Mouse (Mus musculus) cerebellum, adult 11 months (tissue): ENCODE results near the gene Onecut1.

Source experiments
- DNase-seq: peaks from one replicate; pipeline ENCODE4 v3.0.0; 2022

The Onecut1 gene

GRCm38 (mm10) chr9:74862096-74862780, 517 bp downstream of the Onecut1 start:
- no peak for DNase-seq

DNA sequence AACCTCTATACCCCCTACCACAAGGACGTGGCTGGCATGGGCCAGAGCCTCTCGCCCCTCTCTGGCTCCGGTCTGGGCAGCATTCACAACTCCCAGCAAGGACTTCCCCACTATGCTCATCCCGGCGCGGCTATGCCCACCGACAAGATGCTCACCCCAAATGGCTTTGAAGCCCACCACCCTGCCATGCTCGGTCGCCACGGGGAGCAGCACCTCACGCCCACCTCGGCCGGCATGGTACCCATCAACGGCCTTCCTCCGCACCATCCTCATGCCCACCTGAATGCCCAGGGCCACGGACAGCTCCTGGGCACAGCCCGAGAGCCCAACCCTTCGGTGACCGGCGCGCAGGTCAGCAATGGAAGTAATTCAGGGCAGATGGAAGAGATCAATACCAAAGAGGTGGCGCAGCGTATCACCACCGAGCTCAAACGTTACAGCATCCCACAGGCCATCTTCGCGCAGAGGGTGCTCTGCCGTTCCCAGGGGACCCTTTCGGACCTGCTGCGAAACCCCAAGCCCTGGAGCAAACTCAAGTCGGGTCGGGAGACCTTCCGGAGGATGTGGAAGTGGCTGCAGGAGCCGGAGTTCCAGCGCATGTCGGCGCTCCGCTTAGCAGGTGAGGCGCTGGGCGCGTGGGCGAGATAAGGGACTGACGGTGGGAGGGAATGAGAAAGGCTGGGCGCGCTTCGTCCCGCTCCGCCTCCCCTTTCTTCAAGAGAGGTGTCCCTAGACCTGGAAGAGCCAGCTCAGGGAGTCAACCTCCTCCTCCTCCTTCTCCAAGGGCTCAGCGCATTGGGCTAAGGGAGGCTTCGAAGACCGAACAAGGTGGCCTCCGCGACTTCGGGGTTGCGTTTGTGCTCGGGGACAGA, 1.3 kb downstream of the Onecut1 start:
- DNase-seq: no peak

GRCm38 (mm10) chr9:74863655-74864443, 2.1 kb downstream of the Onecut1 start:
- DNase-seq: no peak

DNA sequence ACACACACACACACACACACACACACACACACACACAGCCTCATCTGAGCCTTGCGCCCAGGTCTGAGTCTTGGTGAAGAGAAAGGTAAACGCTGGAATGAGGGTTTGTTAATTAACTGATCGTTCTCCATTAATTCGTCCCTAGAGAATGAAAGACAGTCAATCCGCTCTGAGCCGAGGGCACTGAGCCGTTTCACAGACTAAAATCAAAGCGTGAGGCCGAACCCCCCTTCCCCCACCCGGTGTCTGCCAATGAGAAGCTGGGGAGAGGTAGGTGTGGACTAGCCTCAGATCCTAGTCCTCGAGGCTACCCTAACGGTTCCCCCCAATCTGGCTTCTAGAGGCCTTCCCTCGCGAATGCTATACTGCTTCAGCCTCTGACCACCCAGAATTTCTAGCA, 2.8 kb downstream of the Onecut1 start:
- DNase-seq: no peak

- no peak for DNase-seq
Measured at GRCm38 (mm10) chr9:74866596-74867313, 5.0 kb downstream of the Onecut1 start.

- no peak for DNase-seq
Measured at GRCm38 (mm10) chr9:74867641-74868205, 6.0 kb downstream of the Onecut1 start.

GRCm38 (mm10) chr9:74868336-74868950, 6.7 kb downstream of the Onecut1 start:
- no peak for DNase-seq

- no peak for DNase-seq
Measured at GRCm38 (mm10) chr9:74870960-74871688, 9.4 kb downstream of the Onecut1 start.

GRCm38 (mm10) chr9:74876328-74876727, 14.6 kb downstream of the Onecut1 start:
- no peak for DNase-seq

GRCm38 (mm10) chr9:74877709-74878108, 16.0 kb downstream of the Onecut1 start:
- DNase-seq: no peak

GRCm38 (mm10) chr9:74887866-74888265, 26.1 kb downstream of the Onecut1 start:
- DNase-seq: no peak

GRCm38 (mm10) chr9:74896742-74897141, 35.0 kb downstream of the Onecut1 start:
- DNase-seq: no peak

GRCm38 (mm10) chr9:74897375-74897982, 35.8 kb downstream of the Onecut1 start:
- DNase-seq: no peak

DNA sequence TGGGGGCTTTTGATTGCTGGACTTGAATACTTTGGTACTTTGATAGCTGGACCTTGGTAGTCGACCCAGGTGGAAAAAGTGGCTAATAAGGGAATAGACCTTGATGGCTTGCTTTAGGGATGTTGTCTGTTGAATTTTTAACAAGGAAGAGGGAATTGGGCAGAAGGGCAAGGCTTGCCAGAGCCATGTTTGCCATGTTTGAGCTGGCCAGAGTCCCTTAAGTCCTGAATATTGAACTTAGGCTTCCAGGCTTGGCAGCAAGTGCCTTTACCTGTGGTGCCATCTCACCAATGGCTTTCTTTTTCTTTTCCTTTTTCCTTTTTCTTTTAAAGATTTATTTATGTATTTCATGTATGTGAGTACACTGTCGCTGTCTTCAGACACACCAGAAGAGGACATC, 38.4 kb downstream of the Onecut1 start:
- no peak for DNase-seq

GRCm38 (mm10) chr9:74904866-74905508, 43.3 kb downstream of the Onecut1 start:
- peak; percentile 56 for DNase-seq

GRCm38 (mm10) chr9:74906951-74907350, 45.2 kb downstream of the Onecut1 start:
- DNase-seq: no peak

DNA sequence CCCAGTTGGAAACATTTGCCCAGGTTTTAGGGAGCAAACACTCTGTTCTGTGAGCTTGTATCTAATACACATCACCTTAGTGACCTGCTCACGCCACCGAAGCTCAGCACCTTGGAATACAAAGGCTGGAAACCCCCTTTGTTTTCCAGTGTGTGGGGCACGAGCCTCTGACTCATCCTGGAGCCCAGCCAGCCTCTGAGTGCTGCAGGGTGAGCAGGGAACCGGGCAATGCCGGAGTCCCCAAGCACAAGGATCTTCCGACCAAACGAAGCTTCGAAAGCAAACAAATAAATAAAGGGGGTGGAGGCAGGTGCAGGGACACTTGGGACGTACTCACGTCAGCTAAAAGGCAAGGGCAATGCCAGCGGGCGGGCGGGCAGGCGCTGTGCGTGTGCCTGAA, 47.5 kb downstream of the Onecut1 start:
- DNase-seq: no peak

- DNase-seq: no peak
Measured at GRCm38 (mm10) chr9:74910226-74910759, 48.6 kb downstream of the Onecut1 start.

- no peak for DNase-seq
Measured at GRCm38 (mm10) chr9:74911430-74911829, 49.7 kb downstream of the Onecut1 start.

DNA sequence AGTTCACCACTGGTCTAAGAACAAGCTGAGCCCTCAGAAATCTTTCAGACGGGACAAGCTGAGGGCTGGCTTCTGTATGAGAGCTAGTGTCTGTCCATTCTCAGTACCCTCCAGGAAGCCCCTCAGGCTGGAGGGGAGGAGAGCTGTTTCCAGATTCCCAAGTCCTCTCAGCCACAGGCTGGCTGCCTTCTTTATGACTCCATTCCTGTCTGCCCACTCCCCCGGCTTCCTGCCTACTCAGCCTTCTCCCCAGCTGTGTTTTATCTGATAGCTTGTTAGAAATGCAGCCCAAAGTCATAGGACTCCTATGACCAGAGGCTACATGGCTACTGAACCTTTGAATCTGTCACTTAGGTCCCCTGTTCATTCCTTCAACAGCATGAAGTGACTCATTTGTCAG, 50.2 kb downstream of the Onecut1 start:
- DNase-seq: no peak
